Mouse (Mus musculus) regulatory T cell (primary cell): ENCODE measurements around the gene Ralgds.
"Not testable (repeated sequence)": the region's sequence is repeated elsewhere in the genome, so short reads cannot be mapped to it uniquely, and the experiment has no call there.

ENCODE experiments used
- in situ Hi-C: fragments of 300-600 bp; cut with MboI, MseI; formaldehyde crosslinking; loops from one replicate; pipeline ENCODE4 v1.15.1; 2025; ENCODE audit warnings: high pct_unique_total_duplicates

Gene Ralgds

GRCm38 (mm10) chr2:28505795-28506194 lies 7.1 kb upstream of the Ralgds start, which contains the start of gene Gm10134:
TSS of gene Gm10134 (plus strand) at chr2:28506095.
- in situ Hi-C loops = no loop called here

- in situ Hi-C loops = no loop called here
Measured at GRCm38 (mm10) chr2:28506291-28506690, 6.6 kb upstream of the Ralgds start.

GRCm38 (mm10) chr2:28511600-28511999 lies 1.3 kb upstream of the Ralgds start:
- in situ Hi-C loops = not testable (repeated sequence)

- in situ Hi-C loops = no loop called here
Measured at GRCm38 (mm10) chr2:28513431-28514370, 776 bp downstream of the Ralgds start.

GRCm38 (mm10) chr2:28514489-28514888 lies 1.6 kb downstream of the Ralgds start:
- in situ Hi-C loops = no loop called here

DNA sequence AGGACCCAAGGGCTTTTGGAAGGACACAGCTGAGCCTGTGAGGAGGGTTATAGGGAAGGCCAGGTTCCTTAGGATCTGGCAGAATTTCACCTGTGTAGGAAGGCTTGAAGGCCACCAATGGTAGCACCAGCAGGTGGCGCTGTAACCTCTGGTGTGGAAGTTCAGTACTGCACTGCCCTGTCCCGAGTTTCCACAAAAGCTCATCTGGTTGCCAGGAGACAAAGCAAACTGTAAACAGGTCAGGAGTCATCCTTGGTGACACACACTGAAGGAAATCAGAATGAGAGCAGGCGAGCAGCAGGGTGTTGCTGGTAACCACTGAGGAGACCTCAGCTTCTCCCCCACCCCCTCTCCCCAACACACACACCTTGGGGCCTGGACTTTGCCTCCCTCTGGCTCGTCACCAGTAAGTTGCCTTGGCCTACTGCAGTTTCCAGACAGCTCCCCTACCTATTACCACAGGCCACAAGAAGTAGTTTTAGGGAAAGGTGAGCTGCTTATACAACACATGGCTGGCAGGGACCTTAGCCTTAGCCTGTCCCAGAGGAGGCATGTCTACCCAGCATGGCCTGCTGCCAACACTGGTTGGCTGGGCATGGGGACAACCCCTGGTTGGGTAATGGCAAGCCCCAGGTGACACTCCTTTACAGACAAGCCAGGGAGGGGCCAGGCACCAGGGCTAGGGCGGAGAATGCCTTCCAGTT lies 4.4 kb downstream of the Ralgds start:
- in situ Hi-C loops = loop anchor here (5.0 kb wide), 1 partner anchor 35 kb away; no protein-coding TSS in a partner anchor

- in situ Hi-C loops = loop anchor here (5.0 kb wide), 1 partner anchor 34 kb away; no protein-coding TSS in a partner anchor
Measured at GRCm38 (mm10) chr2:28518231-28518630, 5.3 kb downstream of the Ralgds start.

GRCm38 (mm10) chr2:28520581-28520980 lies 7.7 kb downstream of the Ralgds start:
- in situ Hi-C loops = no loop called here

GRCm38 (mm10) chr2:28521571-28522151 lies 8.7 kb downstream of the Ralgds start:
- in situ Hi-C loops = no loop called here

- in situ Hi-C loops = no loop called here
Measured at GRCm38 (mm10) chr2:28522166-28522565, 9.2 kb downstream of the Ralgds start.

GRCm38 (mm10) chr2:28523643-28524117 lies 10.8 kb downstream of the Ralgds start:
- in situ Hi-C loops = no loop called here

GRCm38 (mm10) chr2:28524406-28524805 lies 11.5 kb downstream of the Ralgds start:
- in situ Hi-C loops = no loop called here

DNA sequence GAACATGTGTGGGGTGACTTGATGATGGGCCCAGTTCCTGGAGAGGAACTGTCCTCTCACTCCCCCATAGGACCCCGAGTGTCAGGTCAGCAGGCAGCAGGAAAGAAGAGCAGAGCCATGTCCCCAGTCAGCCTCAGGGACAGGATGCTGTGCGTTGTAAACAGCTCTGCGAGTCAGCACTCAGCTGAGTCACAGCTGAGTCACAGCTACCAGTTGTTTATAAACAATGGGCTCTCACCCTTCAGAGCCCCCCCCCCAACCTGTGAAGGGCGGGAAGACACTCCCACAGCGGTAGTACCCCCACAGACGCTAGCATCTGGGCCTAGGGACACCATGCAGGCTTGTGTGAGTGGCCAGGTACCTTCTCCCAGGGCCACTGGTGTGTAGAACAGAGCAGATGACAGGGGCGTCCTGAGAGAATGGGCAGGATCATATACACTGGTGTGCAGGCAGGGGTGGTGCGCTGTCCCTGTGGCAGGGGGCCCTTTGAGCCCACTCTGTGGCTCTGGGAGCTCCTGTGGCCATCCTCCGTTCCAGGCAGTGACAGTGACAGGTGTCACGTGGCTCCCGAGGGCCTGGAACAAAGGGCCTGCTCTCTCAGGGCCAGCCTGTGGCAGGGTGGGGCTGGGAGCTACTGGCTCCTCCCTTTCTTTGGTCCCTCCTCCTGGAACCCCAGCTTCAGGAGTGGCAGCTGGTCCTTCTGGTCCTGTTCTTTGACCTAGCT lies 12.5 kb downstream of the Ralgds start:
- in situ Hi-C loops = no loop called here

GRCm38 (mm10) chr2:28525943-28526876 lies 13.3 kb downstream of the Ralgds start:
- in situ Hi-C loops = no loop called here

DNA sequence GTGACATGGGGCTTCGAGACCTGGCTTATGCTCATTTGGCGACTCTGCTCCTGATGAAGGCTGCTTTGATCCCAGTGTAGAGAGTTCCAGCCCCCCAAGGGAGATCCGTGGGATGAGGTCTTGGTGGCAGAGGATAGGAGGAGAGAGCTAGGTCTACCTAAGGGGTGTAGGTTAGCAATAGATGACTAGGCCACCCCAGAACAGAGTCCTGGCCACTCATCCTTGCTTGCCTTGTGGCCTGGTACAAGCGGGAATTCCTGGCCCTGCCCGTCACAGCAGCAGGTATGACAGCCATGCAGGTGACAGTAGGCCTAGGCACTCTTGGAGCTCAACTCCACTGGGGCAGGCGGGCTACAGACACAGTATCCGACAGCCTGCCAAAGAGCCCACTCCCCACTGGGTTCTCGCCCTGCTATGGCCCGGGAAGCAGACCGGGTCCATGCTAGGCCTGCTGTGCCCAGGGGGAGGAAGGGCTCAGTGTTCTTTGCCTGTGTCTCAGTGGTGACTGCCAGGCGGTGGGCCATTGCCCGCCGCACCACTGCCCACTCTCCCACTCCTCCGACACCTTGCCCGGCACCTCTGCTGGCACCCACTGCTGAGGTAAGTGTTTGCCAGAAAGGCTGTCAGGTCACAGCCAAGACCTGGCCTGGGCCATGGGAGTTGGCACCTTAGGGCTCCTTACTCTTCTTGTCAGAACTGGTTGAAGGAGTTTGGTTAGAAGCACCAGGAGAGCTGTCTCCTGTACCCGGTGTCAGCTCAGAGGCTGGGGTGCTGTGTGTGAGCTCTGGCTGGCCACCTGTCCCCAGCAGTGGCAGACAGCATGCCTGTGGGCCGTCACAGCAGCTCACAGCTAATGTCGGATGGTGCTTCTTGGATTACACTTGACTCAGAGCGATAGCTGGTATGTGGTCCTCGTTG lies 14.8 kb downstream of the Ralgds start:
- in situ Hi-C loops = no loop called here

DNA sequence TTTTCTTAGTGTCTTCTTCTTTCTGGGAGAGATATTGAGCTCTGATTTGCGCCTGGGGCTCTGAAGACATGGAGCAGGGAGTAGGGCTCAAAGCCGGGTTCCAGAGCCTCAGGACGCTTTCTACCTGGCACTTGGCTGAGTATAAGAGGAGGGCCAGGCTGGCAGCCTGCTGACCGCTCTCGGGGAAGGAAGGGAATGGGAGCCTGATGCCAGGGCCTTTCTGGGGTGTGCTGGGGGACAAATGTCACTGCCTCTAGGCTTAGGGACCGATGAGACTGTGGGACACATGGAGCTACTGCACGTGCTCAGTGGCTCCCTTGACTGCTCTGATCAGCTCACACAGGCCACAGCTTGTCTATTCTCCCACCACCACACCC lies 15.4 kb downstream of the Ralgds start:
- in situ Hi-C loops = no loop called here

DNA sequence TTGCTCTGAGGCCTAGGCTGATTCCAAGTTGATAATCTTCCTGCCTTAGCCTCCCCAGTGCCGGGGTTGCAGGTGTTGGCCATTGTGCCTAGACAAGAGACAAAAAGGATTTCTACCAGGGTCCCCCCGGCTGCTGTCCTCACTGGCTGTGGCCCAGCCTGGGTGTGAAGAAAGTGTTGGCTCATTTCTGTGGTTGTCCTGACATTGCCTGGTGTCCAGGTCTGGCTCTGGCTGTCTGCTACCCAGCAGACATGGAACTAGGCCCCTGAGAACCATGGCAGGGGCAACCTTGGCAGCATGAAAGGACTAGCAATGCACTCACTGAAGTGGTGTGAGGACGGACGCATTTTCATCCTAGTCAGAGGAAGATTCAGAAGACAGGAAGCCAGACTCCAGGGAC lies 16.9 kb downstream of the Ralgds start:
- in situ Hi-C loops = no loop called here

DNA sequence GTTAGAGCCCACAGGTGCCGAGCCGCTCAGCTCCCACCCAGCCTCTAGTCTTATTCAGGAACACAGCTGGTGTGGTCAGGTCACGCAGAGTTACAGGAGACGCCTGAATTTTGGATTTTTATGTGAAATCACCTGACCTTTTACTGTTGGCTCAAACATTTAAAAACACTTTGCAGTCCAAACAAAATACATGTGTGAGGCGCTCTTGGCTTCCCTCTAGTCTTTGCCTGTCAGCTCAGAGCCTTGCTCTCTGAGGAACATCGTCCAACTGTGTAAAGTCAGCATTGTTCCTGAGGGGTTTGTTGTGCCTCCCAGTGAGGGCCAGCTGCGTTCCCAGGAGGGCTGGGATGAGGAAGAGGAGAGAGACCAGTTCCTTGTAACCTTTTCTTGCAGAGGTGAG lies 17.4 kb downstream of the Ralgds start:
- in situ Hi-C loops = no loop called here
